Mouse (Mus musculus) megakaryocyte progenitor cell, adult 5-6 weeks (primary cell): ENCODE results near the gene Nlrp6. TPM values are rescaled to one million over a fixed set of nuclear protein-coding genes. Genes with fewer than 3 reads are reported as not detected.

Experiments
- ATAC-seq: replicated peaks from 2 replicates; pipeline ENCODE4 v1.8.0; 2016; ENCODE audit warnings: mild to moderate bottlenecking, moderate TSS enrichment, inconsistent platforms; ENCODE audit not compliant: poor library complexity
- total RNA-seq, 2 experiments: library from RNA; stranded (forward) in 1 of 2; stranded (reverse) in 1 of 2; fragments of 157-497, 149-512 nt in 1 of 2; fragments of 200-1000 nt in 1 of 2; gene quantifications; 2 replicates each; pipeline versions ENCODE4 v1.2.3 to v1.2.4; 2015 to 2017

Gene Nlrp6
- total RNA-seq, 2 experiments from 2014 or later: not detected

DNA sequence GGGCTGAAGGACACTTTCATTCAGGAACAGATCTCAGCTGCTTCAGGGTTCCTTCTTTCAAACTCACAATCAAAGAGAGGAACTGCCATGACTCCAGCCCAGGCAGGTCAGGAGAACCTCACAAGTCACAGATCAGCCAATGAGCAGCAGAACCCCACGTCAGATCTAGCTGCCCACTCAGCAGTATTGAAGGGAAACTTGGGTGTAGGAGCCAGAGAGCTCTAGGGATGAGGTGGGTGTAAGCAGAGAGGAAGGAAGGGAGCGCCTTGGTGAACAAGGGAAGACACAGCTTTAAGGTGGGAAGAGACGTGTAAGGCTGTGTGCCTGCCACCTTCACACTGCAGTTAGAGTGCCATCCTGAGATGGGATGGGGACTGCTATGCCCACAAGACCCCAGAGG, 8.4 kb upstream of the Nlrp6 start:
- ATAC-seq: no peak

DNA sequence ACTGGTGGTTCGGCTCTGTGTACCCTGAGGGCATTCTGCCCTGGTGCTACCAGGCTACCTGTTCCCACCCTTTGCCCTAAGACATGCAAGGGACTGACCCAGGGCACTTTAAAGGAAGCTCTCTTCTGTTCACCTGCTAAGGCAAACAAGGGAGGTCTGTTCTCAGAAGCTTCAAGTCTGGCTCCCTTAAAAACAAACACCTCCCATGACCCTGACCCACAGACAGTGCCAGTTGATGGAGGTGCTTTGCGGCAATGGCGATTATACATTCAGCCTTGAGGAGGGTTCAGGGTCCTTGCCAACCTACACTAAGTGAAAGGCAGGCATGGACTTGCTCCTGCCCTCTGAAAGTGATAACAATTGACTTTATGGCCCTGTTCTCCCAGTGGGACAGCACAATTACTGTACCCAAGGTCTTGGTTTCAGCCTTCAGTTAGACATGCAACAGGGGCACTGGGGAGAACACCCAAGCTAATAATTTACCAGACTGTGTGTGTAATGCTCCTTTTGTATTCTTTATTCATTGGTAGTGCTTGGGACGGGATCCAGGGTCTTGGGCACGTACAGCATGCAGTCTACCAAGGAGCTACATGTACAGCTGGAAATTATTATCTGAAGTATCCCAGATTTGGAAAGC, 7.7 kb upstream of the Nlrp6 start:
- ATAC-seq: no peak

DNA sequence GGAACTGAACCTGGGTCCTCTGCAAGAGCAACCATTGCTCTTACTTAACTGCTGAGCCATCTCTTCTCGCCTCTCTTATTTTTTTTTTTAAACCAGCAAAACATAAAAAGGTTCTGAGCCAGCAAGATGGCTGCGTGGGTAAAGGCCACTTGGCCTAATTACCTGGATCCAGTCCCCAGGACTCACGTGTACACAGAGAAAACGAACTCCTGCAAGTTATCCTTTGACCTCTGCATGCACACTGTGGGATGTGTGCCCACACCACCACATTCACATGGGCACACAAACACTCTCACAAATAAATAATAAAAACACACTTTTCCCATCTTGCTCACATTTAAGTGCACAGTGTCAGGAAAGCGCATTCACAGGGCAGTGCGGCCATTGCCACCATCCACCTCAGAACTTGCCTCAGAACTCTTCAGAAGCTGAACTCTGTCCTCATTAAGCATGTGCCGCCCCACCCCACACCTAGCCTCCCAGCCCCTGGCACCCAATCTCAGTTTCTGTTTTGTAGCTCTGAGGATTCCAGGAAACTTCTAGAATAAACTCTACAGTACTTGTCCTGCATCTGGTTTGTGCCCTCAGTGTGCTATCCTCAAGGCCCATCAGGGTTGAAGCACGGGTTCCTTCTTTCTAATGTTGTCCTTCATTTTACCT, 6.5 kb upstream of the Nlrp6 start:
- ATAC-seq: no peak

DNA sequence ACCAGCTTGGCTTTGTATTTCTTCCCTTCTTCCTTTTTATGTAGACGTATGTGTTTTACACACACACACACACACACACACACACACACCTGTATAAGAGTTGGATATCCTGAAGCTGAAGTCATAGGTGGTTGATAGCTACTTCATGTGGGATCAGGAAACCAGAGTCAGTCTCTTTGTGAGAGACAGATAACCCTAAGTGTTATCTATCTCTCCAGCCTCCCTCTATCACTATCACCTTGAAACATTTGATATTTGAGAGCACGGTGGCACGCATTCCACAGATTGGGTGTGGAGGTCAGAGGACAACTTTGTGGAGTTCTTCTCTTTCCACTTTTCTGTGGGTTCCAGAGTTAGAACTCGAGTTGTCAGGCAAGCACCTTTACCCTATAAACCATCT, 791 bp upstream of the Nlrp6 start:
- ATAC-seq: no peak

DNA sequence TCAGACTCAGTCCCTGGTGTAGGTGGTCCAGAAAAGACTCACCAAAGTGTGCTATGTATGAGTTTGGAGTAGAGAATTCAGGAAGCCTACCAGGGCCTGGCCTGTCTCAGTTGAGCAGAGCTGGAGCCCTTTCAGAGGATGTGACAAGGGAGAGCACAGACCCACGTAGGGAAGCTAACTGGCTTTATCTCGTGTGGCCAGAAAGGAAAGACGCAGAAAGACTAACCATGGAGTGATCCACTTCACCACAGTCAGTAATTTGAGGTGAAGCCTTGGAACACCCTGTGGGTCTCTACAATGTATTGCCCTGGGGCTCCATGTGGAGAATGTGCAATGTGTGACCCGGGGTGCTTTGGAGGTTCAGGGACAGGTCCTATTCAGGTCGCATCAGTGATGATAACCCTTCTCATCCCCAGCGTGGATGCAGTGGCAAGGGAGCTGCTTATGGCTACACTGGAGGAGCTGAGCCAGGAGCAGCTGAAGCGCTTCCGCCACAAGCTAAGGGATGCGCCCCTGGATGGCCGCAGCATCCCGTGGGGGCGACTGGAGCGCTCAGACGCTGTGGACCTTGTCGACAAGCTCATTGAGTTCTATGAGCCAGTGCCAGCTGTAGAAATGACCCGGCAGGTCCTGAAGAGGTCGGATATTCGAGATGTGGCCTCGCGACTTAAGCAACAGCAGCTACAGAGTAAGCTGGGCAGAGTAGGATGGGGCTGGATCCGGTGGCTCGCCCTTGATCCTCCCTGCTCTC, 698 bp downstream of the Nlrp6 start:
- ATAC-seq: peak; percentile 32

DNA sequence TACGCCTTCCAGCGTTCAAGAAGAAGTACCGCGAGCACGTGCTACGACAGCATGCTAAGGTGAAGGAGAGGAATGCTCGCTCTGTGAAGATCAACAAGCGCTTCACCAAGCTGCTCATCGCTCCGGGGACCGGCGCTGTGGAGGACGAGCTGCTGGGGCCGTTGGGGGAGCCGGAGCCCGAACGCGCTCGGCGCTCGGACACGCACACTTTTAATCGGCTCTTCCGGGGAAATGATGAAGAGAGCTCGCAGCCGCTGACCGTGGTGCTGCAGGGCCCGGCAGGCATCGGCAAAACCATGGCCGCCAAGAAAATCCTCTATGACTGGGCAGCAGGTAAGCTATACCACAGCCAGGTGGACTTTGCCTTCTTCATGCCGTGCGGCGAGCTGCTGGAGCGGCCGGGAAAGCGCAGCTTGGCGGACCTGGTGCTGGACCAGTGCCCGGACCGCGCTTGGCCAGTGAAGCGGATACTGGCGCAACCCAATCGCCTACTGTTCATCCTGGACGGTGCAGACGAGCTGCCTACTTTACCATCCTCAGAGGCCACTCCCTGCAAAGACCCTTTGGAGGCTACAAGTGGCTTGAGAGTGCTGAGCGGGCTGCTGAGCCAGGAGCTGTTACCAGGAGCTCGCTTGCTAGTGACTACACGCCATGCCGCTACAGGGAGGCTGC, 1.8 kb downstream of the Nlrp6 start:
- ATAC-seq: peak; percentile 51

DNA sequence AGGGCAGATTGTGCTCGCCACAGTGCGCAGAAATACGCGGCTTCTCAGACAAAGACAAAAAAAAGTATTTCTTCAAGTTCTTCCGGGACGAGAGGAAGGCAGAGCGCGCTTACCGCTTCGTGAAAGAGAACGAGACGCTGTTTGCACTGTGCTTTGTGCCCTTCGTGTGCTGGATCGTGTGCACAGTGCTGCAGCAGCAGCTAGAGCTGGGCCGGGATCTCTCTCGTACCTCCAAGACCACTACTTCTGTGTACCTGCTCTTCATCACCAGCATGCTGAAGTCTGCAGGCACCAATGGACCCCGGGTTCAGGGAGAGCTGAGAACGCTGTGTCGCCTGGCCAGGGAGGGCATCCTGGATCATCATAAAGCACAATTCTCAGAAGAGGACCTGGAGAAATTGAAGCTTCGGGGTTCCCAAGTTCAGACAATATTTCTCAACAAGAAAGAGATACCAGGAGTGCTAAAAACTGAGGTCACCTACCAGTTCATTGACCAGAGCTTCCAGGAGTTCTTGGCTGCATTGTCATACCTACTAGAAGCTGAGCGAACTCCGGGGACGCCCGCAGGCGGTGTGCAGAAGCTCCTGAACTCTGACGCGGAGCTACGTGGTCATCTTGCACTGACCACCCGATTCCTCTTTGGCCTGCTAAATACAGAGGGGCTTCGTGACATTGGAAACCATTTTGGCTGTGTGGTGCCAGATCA, 2.5 kb downstream of the Nlrp6 start:
- ATAC-seq: no peak

DNA sequence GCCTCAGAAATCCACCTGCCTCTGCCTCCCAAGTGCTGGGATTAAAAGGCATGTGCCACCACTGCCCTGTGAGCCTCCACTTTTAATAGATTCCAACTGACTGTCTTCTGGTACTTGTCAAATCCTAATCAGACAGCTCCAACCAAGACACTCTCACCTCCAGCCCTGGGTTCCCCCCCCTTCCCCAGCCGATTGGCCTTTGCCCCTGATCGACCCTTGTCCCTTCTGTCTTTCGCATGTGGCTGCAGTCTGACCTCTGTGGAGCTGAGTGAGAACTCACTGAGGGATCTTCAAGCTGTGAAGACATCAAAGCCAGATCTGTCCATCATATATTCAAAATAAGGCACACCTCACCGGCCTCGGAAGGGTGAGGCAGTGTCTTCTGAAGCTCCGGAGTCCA, 6.5 kb downstream of the Nlrp6 start:
- ATAC-seq: no peak

DNA sequence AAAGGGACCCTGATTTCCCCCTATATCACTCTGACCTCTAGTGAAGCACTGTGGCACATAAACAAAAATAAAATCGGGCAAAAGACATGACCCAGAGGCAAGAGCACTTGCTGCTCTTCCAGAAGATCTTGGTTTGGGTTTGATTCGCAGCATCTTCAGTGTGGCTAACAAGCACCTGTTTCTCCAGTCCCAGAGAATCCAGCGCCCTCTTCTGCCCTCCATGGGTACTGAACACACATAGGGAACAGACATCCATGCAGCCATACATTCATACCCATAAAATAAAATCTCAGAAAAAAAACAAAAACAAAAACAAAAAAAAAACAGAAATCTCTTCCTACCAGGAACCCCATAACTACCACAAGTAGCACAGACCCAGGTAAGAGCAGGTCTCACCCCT, 17.7 kb downstream of the Nlrp6 start:
- 0 out of 2 replicates have a peak, but pooled peaks have one; percentile 38 for ATAC-seq

DNA sequence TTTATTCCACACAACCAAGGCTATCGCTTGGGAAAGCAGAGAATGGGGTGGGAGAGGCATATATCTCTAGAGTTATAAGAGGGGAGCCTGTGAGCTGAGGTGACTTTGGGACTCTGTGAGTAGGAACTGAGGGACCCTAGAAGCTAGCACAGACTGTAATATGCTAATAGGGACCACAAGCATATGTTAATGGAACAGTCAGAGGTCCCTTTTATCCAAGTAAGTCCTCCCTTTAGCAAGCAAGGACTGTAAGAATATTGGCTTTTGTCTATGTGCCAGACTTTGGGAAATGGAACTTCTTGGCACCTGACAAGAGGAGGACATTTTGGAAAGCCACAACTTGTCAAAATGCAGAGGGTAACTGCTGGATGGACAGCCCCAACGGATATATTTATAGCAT, 18.2 kb downstream of the Nlrp6 start:
- no peak for ATAC-seq

DNA sequence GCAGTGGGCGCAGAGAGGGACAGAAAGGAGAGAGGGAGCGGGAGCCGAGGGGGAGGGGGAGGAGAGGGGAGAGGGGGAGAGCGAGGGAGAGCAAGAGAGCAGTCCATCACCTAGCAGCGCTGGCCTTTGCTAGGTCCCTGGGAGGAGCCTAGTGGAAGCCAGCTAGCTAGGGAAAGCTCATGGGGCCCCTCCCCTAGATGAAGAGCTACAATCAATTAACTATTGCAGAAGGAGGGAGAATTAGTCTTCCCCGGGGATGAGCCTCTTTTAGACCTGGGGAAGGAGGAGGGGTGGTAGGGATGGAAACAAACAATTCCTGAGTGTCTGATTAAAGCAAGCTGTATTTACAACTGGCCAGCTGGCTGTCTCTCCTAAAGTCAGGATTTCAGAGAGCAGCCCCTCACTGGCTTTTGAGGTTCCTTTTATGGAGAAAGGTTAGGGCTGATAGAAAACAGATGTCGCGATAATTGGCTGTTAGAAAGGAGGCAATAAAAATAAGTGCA, 19.0 kb downstream of the Nlrp6 start:
- no peak for ATAC-seq

DNA sequence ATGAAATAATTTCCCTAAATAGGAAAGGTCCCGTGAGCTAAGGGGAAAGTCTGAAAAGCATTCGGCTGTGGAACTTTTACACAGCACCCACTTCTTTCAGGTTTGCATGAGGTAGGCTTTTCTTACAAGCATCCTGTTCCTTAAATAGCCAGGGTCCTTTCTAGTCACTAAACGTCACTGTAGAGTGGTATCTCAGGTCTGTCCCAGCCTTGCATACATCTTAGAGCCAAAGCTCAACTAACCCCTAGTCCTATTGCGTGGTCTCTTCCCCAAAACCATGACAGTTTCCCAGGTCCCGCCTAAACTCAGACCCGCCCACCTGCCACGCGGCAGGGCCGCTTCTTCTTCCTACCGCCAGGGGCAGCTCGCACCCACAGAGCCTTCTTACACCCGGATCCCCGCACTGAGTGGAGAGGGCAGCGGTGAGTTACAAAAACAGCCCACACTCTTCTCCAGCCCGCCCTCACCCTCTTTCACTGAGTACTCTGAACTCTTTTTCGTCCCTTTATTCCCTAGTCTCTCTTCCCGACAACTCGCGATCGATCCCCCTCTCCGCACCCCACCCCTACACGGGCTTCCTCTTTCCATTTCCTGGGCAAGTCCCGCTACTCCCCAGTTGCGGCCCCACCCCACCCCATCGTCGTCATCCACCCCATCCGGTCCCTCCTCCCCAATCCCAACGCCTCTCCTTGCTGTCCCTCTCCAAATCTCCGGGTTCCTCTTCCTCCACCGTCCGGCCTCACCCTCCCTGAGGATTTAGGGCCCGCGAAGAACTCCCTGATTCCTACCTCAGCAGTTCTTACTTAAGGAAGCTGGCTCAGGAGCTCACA, 20.7 kb downstream of the Nlrp6 start, which contains the start of gene Pgghg:
TSS of gene Pgghg (plus strand) at position 170 of the 830 bp plus-strand sequence.
- ATAC-seq: peak; percentile 87

DNA sequence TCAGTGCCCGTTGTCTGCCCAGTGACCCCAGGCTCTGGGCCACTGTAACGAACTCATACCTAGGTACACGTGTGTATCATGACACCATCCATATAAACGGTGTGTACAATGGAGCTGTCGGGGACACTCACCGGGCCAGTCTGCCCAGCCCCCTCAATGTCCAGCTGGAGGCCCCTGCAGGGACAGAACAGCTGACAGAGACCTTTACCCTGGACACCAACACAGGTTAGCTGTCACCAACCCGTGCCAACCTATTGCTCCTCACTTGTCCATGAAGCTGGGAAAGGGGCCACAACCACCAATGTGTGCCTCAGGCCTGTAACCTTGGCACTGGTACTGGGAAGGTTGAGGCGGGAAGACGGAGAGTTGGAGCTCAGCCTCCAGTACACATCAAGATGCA, 21.6 kb downstream of the Nlrp6 start:
- no peak for ATAC-seq

DNA sequence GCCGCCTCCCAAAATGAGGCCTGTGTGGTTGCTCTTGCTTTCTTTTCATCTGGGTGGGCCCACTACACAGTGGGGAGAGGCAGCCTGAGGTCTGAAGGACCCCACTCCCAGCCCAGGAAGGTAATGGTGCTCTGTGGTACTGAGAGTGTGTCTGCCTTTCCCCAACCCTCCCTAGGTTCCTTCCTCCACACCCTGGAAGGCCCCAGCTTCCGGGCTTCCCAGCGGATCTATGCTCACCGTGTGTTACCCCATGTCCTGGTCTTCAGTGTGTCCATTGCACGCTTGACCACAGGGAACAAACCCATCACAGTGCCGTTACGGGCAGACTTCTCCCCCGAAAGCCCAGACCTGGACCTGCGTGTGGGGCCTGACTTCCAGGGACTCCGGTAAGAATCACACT, 22.1 kb downstream of the Nlrp6 start:
- no peak for ATAC-seq

DNA sequence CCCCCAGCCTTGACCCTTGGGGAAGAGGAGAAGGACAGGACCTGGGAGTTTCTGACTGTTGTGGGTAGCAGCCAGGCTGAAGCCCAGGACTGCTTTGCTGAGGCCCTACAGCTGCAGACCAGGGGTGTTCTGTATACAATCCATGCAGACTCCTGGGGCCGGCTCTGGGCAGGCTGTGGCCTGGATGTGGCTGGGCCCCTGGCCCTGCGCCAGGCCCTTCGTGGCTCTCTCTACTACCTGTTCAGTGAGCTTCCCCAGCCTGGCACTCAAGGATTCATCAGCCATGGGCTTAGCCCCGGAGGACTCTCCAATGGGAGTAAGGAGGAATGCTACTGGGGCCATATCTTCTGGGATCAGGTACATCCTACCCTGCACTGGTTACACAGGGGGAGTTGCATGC, 22.7 kb downstream of the Nlrp6 start:
- no peak for ATAC-seq

DNA sequence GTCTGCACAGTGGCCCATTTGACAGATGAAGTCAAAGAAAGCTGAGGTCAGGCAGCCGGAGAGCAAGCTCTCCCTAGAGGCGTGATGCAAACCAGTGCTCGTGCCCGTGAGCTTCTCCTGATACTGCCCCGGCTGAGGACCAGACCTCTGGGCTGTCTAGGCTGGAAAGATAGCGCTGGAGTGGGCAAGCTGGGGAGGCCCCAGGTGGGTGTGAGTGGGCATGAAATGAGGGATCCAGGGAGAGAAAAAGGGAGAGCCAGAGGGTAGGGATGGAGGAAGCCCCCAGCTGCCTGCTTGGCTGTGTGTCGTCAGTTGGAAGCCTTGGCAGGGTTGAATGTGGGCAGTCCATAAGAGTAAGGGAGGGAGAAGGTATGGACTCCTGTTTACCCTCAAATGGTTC, 23.5 kb downstream of the Nlrp6 start:
- ATAC-seq: no peak

DNA sequence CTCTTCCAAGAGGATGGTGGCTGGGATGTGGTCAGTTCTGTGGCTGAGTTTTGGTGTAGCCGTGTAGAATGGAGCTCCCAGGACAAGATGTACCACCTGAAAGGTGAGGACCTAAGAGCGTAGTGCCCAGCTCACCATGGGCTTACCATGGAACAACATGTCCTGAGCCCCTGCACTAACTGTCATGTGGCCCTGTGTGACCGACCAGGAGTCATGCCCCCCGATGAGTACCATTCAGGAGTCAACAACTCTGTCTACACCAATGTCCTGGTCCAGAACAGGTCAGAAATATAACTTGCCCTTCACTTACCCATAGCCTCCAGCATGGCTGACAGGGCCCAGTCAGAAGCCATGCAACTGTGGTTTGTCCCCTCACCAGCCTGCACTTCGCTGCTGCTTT, 24.5 kb downstream of the Nlrp6 start:
- no peak for ATAC-seq

DNA sequence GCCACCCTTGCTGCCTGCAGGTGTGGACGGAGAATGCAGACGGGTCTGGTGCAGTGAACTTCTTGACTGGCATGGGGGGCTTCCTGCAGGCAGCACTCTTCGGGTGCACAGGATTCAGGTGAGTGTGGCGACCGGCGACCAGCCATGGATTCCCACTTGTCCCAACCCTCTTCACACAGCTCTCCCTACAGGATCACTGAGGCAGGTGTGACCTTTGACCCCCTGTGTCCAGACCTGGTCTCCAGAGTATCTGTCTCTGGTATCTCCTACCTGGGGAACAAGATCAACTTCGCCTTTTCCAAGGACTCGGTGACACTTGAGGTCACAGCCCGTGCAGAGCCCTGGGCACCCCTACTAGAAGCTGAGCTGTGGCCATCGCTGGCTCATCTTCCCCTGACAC, 25.6 kb downstream of the Nlrp6 start:
- ATAC-seq: no peak

DNA sequence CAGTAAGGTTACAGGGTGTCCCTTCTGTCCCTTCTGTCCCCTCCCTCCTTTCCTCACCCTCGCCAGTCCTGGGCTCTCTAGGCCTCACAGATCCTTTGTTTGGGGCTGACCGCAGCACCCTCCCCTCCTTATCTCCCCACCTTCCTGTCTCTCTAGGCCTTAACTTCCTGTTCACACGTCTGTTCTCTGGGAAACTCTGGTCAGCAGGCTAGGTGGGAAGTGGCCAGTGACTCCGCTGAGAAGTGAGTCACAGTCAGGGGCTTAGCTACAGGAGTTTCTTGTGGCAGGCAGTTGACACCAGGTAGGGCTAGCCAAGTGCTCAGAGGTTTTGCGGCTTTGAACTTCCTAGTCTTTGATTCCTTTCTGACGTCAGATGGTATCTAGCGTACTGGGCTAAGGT, 26.3 kb downstream of the Nlrp6 start:
- peak; percentile 74 for ATAC-seq

DNA sequence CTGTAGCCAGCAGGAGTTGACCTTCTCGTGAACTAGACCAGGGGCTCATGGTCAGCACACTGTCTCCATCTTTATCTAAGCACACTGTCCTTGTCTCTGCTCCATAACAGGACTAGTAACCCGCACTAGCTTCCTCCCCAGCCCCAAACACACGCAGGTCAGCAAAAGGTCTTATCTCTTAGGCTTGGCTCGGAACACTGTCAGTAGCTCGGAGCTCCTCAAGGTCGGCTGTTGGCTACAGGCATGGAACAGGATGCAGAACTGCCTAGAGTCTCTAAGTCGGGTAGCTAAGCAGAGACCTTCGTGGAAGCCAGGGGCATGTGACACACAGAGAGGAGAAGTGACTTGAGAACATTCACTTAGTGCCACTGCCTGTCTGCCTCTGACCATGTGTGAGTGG, 27.5 kb downstream of the Nlrp6 start:
- no peak for ATAC-seq
